Mouse (Mus musculus) heart, embryonic 15.5 days (tissue): ENCODE measurements around the gene Pofut2. TPM values are rescaled to one million over a fixed set of nuclear protein-coding genes. Genes with fewer than 3 reads are reported as not detected.
"Not testable (repeated sequence)": the region's sequence is repeated elsewhere in the genome, so short reads cannot be mapped to it uniquely, and the experiment has no call there.

Experiments
- ATAC-seq: fragments of 200-750 bp; cut with Nextera tagmentation; replicated peaks from 2 replicates; pipeline ENCODE4 v1.8.0; 2017; ENCODE audit warnings: low read depth, moderate TSS enrichment; ENCODE audit not compliant: insufficient number of reproducible peaks, insufficient read depth, low FRiP score
- H3K27ac ChIP-seq: fragments of 300-500 bp; sonication (generic); 2 replicates; pipeline ENCODE4 v1.5.1; 2015; ENCODE audit warnings: mild to moderate bottlenecking, inconsistent platforms
- H3K27me3 ChIP-seq: fragments of 300-500 bp; sonication (generic); 2 replicates; pipeline ENCODE4 v1.6.1; 2015; ENCODE audit warnings: inconsistent platforms
- H3K36me3 ChIP-seq: fragments of 300-500 bp; sonication (generic); 2 replicates; pipeline ENCODE4 v1.6.1; 2015; ENCODE audit warnings: mild to moderate bottlenecking, inconsistent platforms
- H3K4me1 ChIP-seq: fragments of 300-500 bp; sonication (generic); replicated peaks from 2 replicates; pipeline ENCODE4 v1.6.1; 2015; ENCODE audit warnings: inconsistent platforms
- H3K4me2 ChIP-seq: fragments of 300-500 bp; sonication (generic); 2 replicates; pipeline ENCODE4 v1.6.1; 2015; ENCODE audit warnings: inconsistent platforms, mild to moderate bottlenecking, moderate library complexity
- H3K4me3 ChIP-seq: fragments of 300-500 bp; sonication (generic); 2 replicates; pipeline ENCODE4 v1.5.1; 2015; ENCODE audit warnings: mild to moderate bottlenecking, inconsistent platforms
- H3K9ac ChIP-seq: fragments of 300-500 bp; sonication (generic); 2 replicates; pipeline ENCODE4 v1.6.1; 2015; ENCODE audit warnings: mild to moderate bottlenecking, inconsistent platforms
- H3K9me3 ChIP-seq: fragments of 300-500 bp; sonication (generic); replicated peaks from 2 replicates; pipeline ENCODE4 v1.6.1; 2016; ENCODE audit warnings: inconsistent platforms
- WGBS: fragments of 180-500 bp; shearing (Covaris S2); methylation state at CpG from one replicate; pipeline ENCODE4 v1.1.7; 2015; ENCODE audit warnings: mixed read lengths; 5-methylcytosine and 5-hydroxymethylcytosine counted together
- polyA plus RNA-seq: library from polyadenylated mRNA; unstranded; fragments of >200 nt; fragmentation: Nextera tagmentation; extraction: Ambion mirVana; gene quantifications from 2 replicates; pipeline ENCODE4 v1.2.1, GENCODE M21; 2015

The Pofut2 gene
- polyA plus RNA-seq, 1 experiment from 2014 or later = 99.8 TPM

DNA sequence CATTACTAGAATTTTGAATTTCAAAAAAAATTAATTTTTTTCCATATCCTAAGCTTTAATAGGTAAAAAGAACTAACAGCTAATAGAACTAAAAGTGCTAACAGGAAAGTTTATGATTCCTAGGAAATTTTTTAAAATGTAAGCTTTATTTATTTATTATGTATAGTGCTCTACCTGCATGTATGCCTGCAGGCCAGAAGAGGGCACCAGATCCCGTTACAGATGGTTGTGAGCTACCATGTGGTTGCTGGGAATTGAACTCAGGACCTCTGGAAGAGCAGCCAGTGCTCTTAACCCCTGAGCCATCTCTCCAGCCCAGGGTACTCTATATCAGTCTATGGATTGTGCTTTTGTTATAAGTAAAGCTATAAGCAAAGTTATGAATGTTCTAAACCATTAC, 23.1 kb downstream of the Pofut2 start:
- not testable (repeated sequence) for H3K4me3 ChIP-seq, H3K27ac ChIP-seq, H3K27me3 ChIP-seq, H3K36me3 ChIP-seq, H3K9me3 ChIP-seq, ATAC-seq, H3K9ac ChIP-seq, H3K4me2 ChIP-seq
- peaks cover 27% of the 10 kb centered on the region for H3K4me1 ChIP-seq
- WGBS = 90% methylated on average over 1 of the region's 1 CpGs

DNA sequence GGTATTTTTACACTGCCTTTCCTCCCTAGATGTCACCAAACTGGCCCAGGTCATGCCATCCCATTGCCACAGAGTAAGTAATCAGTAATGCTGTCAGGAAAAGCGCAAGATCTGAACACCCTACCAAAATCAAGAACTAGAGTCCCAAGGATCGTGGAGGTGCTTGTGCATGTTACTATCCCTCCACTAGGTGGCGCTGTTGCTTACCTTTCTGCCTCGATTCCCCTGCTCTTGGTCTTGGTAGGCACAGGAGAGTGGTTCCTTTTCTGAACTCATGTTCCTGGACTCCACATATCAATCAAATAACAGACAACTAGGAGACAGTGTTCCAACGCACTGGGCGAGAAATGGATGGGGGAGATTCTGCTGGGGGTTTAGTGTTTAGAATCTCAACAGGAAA, 23.8 kb downstream of the Pofut2 start:
- Histone ChIP-seq H3K9ac (no peak overlapping the region), H3K27ac (no peak overlapping the region), H3K4me1 (peaks cover 34% of the 10 kb centered on the region), H3K36me3 (no peaks in the 10 kb centered on the region), H3K9me3 (no peaks in the 10 kb centered on the region), H3K27me3 (no peaks in the 10 kb centered on the region), H3K4me2 (no peak overlapping the region), H3K4me3 (no peak overlapping the region)
- no peak; the same call in 1 of the 2 replicates for ATAC-seq
- WGBS = 21% methylated on average over 6 of the region's 6 CpGs

GRCm38 (mm10) chr10:77284832-77285231, 25.8 kb downstream of the Pofut2 start:
- Histone ChIP-seq H3K4me1 (peaks cover 45% of the 10 kb centered on the region), H3K36me3 (no peaks in the 10 kb centered on the region), H3K27me3 (no peaks in the 10 kb centered on the region), H3K4me3 (no peak overlapping the region), H3K4me2 (no peak overlapping the region), H3K27ac (peak overlapping the region; percentile 40), H3K9me3 (no peaks in the 10 kb centered on the region), H3K9ac (no peak overlapping the region)
- ATAC-seq = no peak
- WGBS = 28% methylated on average over 6 of the region's 6 CpGs

GRCm38 (mm10) chr10:77287626-77288025, 28.6 kb downstream of the Pofut2 start:
- H3K9ac ChIP-seq = no peak overlapping the region
- peak overlapping the region; percentile 40; the same call in 1 of the 2 replicates for H3K27ac ChIP-seq
- H3K36me3 ChIP-seq = no peaks in the 10 kb centered on the region
- no peaks in the 10 kb centered on the region for H3K27me3 ChIP-seq
- no peak for ATAC-seq
- WGBS = 61% methylated on average over 8 of the region's 8 CpGs
- H3K4me3 ChIP-seq = no peak overlapping the region
- no peak overlapping the region for H3K4me2 ChIP-seq
- no peaks in the 10 kb centered on the region for H3K9me3 ChIP-seq
- peaks cover 51% of the 10 kb centered on the region for H3K4me1 ChIP-seq

- H3K4me3 ChIP-seq = no peak overlapping the region
- 13% methylated on average over 5 of the region's 5 CpGs for WGBS
- H3K9ac ChIP-seq = no peak overlapping the region
- H3K4me2 ChIP-seq = peak overlapping the region; percentile 29
- H3K36me3 ChIP-seq = peaks cover 5% of the 10 kb centered on the region; the same call in 1 of the 2 replicates
- peaks cover 46% of the 10 kb centered on the region for H3K4me1 ChIP-seq
- no peaks in the 10 kb centered on the region for H3K27me3 ChIP-seq
- H3K27ac ChIP-seq = peak overlapping the region; percentile 24
- ATAC-seq = no peak
- no peaks in the 10 kb centered on the region for H3K9me3 ChIP-seq
Observed at GRCm38 (mm10) chr10:77288639-77289195, 29.7 kb downstream of the Pofut2 start.

DNA sequence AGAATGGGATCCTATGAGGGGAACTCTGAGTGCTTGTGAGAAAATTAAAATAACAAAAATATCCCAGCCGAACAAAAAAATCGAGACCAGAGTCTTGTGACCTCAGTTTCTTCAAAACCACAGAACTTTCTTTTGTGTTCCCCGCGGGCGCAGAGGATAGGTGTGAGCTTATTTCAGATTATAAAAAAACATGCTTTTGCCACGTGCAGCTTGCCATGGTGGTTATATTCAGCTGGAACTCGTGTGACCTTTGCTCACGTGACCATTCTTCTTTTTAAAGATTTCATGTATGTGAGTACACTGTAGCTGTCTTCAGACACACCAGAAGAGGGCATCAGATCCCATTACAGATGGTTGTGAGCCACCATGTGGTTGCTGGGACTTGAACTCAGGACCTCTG, 30.5 kb downstream of the Pofut2 start:
- 85% methylated on average over 8 of the region's 8 CpGs for WGBS
- Histone ChIP-seq H3K4me1 (peaks cover 39% of the 10 kb centered on the region), H3K4me2 (no peak overlapping the region)

DNA sequence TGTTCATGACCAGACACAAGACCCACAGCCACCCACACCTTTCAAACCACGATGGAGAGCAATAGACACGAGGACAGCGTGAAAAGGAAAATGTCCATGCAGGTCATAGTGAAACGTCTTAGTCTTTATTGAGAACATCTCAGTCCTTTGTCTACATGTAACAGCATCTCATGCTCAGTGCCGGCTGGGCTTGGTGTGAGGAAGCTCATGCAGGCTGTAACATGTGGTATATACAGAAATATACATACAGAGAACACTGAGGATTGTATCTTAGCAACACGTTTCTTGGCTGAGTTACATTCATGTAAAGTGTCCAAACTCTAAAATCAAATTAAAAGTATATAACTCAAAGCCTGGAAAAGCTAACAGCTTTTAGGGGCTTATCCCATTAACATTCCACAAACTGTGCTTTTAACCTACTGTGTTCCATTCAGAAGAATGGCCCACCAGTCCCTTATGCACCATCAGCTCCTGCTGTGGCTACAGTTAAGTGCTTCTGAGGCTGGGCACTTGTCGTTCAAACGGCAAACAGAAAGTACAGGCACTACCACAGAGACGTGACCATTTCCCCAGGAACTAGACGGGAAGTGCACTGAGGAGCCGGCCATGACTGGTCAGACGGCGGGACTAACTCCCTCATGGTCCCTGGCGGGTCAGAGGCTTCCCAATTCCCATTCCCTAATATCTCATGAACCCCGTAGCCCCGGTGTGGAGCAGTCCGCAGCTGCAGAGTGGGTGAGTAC, 31.8 kb downstream of the Pofut2 start:
- Histone ChIP-seq H3K27ac (0 out of 2 replicates have a peak overlapping the region, but pooled peaks have one; percentile 10), H3K36me3 (peaks cover 9% of the 10 kb centered on the region; the same call in 1 of the 2 replicates), H3K9me3 (no peaks in the 10 kb centered on the region), H3K4me2 (0 out of 2 replicates have a peak overlapping the region, but pooled peaks have one; percentile 1), H3K27me3 (no peaks in the 10 kb centered on the region), H3K4me1 (peaks cover 31% of the 10 kb centered on the region), H3K4me3 (no peak overlapping the region), H3K9ac (no peak overlapping the region)
- no peak for ATAC-seq
- WGBS = 68% methylated on average over 17 of the region's 17 CpGs

More for the DNA sequence above, 30.5 kb downstream of the Pofut2 start:
- Histone ChIP-seq H3K9me3 (no peaks in the 10 kb centered on the region), H3K27ac (no peak overlapping the region), H3K36me3 (peaks cover 9% of the 10 kb centered on the region; the same call in 1 of the 2 replicates), H3K27me3 (no peaks in the 10 kb centered on the region), H3K4me3 (no peak overlapping the region), H3K9ac (no peak overlapping the region)
- ATAC-seq = no peak

DNA sequence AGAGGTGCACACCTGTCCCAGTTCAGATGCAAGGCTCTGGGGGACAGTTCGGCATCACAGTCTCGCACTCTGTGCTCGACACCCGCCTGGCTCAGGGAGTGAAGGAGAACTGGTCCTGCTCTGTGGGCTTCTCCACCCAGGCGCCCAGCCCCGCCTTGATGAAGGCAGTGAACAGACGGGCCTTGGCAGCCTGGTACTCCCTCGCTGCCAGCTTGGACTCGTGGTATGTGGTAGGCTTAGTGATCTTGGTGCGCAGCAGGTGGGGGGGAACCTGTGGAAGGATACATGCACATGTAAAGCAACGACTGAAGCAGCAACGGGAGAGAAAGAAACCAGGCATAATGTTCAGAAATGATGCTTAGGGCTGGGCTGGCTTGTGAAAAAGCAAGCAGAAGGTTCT, 35.7 kb downstream of the Pofut2 start:
- peaks cover 9% of the 10 kb centered on the region; the same call in 1 of the 2 replicates for H3K36me3 ChIP-seq
- H3K9me3 ChIP-seq = no peaks in the 10 kb centered on the region
- H3K27me3 ChIP-seq = no peaks in the 10 kb centered on the region
- no peak overlapping the region for H3K4me3 ChIP-seq
- H3K4me1 ChIP-seq = peaks cover 6% of the 10 kb centered on the region; the same call in 1 of the 2 replicates
- ATAC-seq = no peak
- H3K9ac ChIP-seq = no peak overlapping the region
- H3K4me2 ChIP-seq = no peak overlapping the region
- 90% methylated on average over 12 of the region's 12 CpGs for WGBS
- H3K27ac ChIP-seq = no peak overlapping the region

- Histone ChIP-seq H3K9me3 (no peaks in the 10 kb centered on the region), H3K27ac (no peak overlapping the region), H3K4me3 (no peak overlapping the region), H3K9ac (no peak overlapping the region), H3K36me3 (peaks cover 13% of the 10 kb centered on the region), H3K27me3 (no peaks in the 10 kb centered on the region), H3K4me2 (no peak overlapping the region), H3K4me1 (no peaks in the 10 kb centered on the region)
- 71% methylated on average over 8 of the region's 8 CpGs for WGBS
- ATAC-seq = no peak
Observed at GRCm38 (mm10) chr10:77298621-77299020, 39.6 kb downstream of the Pofut2 start.

DNA sequence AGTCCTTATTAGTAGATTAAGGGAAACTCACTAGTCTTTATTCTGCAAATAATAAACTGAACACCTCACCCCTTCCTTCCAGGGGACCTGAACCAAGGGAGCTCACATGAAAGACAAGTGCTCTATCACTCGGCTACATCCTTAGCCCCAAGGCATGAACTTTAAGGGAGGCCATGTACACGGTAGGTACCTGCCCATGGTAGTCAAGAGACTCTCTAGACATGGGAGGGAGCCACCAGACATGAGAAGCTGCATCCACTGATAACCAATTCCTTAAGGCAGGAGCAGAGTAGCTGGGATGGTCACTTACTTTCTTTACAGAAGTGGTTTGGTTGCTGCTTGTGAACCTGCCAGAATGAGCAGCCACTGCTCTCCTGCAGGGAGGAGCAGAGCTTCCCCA, 40.2 kb downstream of the Pofut2 start:
- no peak overlapping the region for H3K27ac ChIP-seq
- H3K36me3 ChIP-seq = peaks cover 11% of the 10 kb centered on the region
- WGBS = 89% methylated on average over 2 of the region's 2 CpGs
- H3K4me3 ChIP-seq = no peak overlapping the region
- no peaks in the 10 kb centered on the region for H3K4me1 ChIP-seq
- no peak overlapping the region for H3K9ac ChIP-seq
- no peak for ATAC-seq
- H3K4me2 ChIP-seq = no peak overlapping the region
- no peaks in the 10 kb centered on the region for H3K9me3 ChIP-seq
- H3K27me3 ChIP-seq = no peaks in the 10 kb centered on the region

DNA sequence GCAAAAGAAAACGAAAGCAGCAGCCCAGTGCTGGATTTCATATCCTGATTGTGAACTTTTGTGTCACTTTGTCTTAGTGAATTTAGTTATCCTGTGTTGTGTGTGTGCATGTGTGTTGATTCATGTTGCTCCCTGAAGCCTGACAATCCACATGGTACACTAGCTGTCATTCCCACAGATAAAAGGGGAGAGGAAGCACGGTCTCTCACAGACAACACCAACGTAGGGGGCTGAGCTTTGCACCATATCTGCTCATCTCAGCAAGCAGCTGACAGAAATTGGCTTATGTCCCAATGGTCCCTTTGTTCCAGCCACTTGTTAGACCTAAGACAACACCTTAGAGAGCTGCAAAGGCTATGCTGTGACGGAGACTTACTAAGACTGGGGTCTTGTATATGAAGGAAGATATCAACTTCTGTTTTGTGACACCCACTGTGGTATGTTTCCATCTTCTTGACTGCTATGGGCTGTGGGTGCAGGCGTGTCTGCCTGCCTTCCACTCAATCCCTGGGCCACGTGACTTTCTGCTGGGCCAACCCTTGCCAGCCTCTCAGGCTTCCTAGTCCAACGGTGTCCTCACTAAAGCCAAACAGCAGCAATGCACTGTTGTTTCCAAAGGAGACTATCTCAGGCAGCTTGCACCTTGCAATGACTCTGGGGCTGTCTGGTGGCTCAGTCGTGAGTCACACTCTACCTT, 41.4 kb downstream of the Pofut2 start:
- H3K27me3 ChIP-seq = no peaks in the 10 kb centered on the region
- H3K9ac ChIP-seq = no peak overlapping the region
- no peak for ATAC-seq
- H3K4me3 ChIP-seq = no peak overlapping the region
- H3K36me3 ChIP-seq = peaks cover 8% of the 10 kb centered on the region
- WGBS = 70% methylated on average over 8 of the region's 8 CpGs
- no peak overlapping the region for H3K4me2 ChIP-seq
- no peaks in the 10 kb centered on the region for H3K4me1 ChIP-seq
- H3K9me3 ChIP-seq = no peaks in the 10 kb centered on the region
- H3K27ac ChIP-seq = no peak overlapping the region
